Mouse (Mus musculus): ENCODE measurements around the gene 4930578G10Rik. TPM values are rescaled to one million over a fixed set of nuclear protein-coding genes. Genes with fewer than 3 reads are reported as not detected.
"Not testable (repeated sequence)": the region's sequence is repeated elsewhere in the genome, so short reads cannot be mapped to it uniquely, and the experiment has no call there.

Gene 4930578G10Rik
- total RNA-seq (2021), result 1 to 10 TPM; 1.2 to 2.0 TPM

- not testable (repeated sequence) for DNase-seq
These were observed at the start of gene 4930578G10Rik for GRCm38 (mm10) chr4:42735245-42735644. 4930578G10Rik (plus strand) TSS chr4:42735545.

GRCm38 (mm10) chr4:42756477-42756876 is 21.1 kb downstream of the 4930578G10Rik start, which contains the start of gene Ccl19:
Ccl19 (minus strand) TSS chr4:42756577.
- not testable (repeated sequence) for DNase-seq

DNA sequence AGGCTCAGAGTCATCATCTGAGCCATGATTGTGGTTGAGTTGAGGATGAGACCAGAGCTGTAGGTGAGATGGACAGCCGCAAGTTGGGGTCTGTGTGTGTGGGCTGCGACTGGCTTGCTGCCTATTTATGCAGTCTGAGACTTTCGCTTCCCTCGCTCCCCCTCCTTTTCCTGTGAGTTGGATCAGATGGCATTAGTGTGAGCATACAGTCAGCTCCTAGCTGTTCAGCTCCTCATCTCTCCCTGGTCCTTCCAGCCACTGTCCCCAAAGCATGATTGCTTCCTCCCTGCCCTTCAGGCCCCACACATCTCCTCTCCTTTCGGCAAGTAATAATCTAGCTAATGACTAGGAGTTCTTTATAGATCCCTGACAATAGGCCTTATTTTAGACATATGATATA is 38.5 kb downstream of the 4930578G10Rik start, which contains the start of gene Ccl21a:
Gene Ccl21a, minus strand, starts transcription at position 101 of the 400 bp plus-strand sequence.
- not testable (repeated sequence) for DNase-seq

DNA sequence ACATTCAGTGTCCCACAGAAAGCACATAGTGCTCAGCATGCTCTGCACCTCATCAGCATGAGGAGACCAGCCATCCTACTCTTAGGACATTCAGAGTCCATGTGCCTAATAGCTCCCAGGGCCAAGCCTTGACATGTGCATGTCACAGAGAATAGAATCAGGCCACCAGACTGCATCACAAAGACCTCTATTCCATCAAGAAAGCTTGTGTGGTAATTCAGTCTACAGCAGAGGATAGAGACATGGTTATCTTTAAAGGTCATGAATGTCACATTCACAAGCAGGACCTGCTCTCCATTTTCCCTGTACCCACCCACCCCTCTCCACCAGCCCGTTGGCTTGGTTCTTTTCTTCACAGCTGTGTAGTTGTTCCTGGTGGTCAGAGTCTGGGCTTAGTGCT is 118.4 kb downstream of the 4930578G10Rik start, which contains the start of gene Fam205a1:
Gene Fam205a1, minus strand, starts transcription at position 101 of the 400 bp plus-strand sequence.
- DNase-seq, result not testable (repeated sequence)

DNA sequence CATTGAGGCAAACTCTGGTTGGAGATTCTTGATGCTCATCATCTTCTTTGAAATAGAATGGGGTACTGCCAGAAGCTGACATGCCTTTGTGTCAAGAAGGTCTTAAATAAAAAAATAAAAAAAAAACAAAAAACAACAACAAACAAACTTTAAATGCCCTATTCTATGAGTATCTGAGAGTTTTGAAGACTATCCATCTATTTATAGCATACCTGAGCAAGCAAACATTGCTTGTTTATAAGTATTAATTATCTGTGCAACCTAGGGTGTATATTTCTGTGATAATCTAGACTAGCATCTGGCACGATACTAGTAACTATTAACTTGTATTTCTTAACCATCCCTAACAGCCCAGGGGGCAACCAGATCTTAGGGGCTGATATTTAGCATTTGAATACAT is 121.3 kb downstream of the 4930578G10Rik start, which contains the start of gene Gm12394:
Gene Gm12394, minus strand, starts transcription at position 101 of the 400 bp plus-strand sequence.
- DNase-seq, result not testable (repeated sequence)

DNA sequence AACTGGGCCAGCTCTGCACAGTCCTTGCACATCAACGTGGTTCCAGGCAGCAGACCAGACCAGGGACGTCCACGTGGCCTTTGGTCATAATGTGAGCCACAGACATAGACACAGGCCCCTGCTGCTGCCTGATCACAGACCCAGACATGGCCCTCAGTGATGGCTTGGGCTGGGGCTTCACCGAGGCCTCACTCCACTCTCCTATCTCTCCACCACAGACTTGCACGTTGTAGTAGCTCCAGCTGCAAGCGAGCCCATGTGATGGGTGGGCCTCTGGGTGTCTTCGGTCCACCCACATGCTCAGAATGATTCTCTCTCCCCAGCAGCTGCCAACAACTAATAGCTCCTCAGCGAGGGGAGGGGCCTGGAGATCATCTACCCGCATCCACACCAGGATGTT is 125.1 kb downstream of the 4930578G10Rik start:
- DNase-seq, result not testable (repeated sequence)

DNA sequence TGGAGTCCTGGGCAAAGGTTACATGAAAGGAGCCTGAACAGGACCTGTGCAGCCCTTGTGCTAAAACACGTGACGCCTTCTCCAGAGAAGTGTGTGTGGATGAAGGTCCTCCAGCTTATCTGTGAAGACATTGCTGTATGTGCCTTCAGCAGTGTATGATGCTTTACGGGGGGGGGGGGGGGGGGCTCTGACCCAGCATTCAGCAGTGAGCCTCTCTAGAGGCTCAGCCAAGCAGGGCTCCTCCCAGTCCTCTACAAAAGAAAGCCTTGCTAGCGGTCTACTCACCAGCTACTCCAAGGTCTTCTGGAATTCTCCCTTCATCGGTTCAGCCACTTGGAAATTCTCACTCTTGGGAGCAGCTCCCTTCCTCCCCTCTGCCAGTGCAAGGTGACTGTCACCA is 128.1 kb downstream of the 4930578G10Rik start:
- not testable (repeated sequence) for DNase-seq

DNA sequence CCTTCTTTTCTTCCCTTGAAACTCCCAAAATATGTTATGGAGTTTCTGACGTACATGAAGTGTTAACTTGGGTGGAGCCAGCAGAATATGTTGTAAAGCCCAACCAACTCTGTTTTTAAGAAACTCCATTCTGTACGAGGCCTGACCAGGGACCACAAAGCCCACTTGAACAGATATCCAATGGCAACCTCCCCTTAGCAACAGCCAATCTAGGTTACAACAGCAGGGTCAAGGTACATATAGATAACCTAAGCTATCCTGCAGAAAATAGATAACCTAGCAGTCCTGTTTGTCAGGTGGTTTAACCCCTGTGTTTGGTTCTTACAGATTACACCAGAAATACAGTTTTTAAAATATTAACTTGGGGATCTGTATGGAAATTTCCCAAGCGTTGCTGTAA is 132.0 kb downstream of the 4930578G10Rik start:
- DNase-seq, result no peak

GRCm38 (mm10) chr4:42868193-42868592 is 132.8 kb downstream of the 4930578G10Rik start:
- DNase-seq, result no peak

DNA sequence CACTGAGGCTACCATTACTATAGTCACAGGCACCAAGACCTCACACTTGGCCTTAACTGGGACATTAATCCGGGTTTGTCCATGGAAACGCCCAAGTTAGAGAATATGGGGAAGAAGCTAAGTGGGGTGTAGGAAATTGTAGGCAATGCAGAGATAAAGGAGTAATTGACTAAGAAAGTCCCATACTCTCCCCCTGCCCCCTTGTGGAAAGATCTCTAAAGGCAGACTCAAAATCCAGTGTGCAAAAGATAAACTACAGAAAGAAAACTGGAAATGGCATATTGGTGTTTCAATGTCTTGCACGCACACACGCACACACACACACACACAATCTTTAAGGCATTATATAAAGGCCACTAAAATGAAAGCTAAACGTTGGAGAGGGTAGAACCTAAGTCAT is 135.4 kb downstream of the 4930578G10Rik start:
- no peak for DNase-seq

- DNase-seq, result no peak
These were observed 136.8 kb downstream of the 4930578G10Rik start for GRCm38 (mm10) chr4:42872151-42872550.

DNA sequence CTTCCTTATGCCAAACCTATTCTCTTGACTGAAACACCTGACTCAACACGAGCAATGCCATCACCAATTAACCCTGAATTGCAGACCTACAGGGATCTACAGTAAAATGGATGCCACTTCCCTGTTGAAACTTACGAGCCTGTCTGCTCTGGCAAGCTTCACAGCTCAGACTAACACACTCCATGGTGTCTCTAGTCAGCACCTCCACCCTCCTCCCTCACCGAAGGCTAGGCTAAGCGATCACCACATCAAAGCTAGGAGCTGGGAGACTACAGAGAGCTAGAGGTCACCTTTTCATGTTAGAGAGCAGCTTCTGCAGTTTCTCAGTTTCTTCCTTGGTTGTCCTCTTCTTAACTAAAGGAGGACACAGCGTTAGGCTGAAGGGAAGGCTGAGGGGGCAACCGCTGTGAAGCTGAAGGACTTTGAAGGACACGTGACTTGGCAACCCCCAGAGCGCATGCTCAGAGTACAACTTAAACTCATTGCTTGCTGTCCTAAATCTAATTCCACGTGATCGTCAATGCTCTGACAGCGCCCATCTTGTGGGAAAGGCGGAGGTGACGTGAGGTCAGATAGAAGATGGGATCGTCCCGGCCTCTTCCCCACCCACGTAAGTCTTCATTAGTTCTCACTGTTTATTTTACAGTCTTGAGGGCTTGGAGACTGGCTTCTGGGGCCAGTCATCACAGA is 137.5 kb downstream of the 4930578G10Rik start:
- DNase-seq, result no peak

DNA sequence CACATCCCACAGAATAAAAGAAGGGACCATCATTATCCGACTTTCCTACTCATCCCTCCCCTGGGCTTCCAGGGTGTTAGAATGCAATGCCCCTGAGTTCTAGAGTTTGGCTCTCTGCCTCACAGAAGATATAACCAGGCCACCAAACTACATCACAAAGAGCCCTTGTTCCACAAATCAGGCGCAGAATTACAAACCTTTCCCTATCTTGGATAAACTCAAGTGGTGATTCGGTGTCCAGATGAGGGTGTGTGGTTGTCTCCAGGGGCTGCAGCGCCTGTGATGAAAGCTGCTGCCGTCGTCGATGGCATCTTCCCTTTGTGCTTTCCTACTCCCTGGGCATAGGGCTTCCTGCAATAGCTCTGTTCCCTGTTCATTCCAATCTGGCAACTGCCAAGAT is 138.8 kb downstream of the 4930578G10Rik start, which contains the start of gene Fam205c:
Gene Fam205c, minus strand, starts transcription at position 101 of the 400 bp plus-strand sequence.
- no peak for DNase-seq

DNA sequence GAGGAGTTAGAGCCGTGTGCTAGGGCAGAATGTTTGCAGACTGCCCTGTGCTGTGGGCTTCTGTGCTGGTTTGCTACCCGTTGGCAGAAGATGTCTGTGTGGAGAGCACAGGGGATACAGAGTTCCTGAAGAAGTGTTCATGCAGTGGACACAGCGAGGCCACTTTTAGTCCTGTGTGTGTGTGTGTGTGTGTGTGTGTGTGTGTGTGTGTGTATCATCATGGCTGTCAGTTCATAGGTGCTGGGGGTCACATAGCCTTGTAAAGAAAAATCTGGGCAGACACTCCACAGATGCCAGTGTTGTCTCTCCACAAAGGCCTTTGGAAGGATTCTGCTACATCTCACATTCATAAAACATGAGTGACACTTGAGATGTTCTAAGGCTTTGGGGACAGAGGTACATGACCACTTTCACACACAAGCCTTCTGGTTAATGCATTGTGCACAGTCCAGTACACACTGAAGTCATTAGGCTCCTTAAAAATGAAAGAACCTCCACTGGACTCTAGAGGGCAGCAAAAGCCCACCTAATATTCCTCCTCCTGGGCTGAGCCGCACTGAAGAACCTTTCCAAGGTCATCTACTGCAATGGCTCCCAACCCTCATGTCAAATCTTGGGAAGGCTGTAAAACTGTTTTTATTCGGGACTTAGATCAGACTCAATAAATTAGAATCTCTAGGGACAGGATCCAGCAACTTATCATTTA is 141.4 kb downstream of the 4930578G10Rik start:
- DNase-seq, result peak; percentile 25 to 41

DNA sequence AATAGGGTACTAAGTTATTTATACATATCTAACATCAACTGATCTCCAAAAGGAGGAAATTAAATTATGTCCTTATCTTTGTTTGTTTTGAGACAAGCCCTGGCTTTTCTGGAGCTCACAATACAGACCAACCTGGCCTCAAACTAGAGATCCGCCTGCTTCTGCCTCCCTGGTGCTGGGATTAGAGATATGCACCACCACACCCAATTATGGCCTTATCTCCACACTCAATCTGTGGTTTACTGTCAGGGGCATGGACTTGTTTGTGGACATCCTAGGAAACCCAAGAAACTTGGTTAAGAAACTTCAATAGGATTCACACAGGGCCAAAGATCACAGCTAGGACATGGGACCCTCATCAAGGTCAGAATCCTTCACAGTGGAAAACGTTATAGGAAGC is 142.3 kb downstream of the 4930578G10Rik start:
- DNase-seq, result no peak

GRCm38 (mm10) chr4:42879829-42880676 is 144.7 kb downstream of the 4930578G10Rik start:
- no peak for DNase-seq

DNA sequence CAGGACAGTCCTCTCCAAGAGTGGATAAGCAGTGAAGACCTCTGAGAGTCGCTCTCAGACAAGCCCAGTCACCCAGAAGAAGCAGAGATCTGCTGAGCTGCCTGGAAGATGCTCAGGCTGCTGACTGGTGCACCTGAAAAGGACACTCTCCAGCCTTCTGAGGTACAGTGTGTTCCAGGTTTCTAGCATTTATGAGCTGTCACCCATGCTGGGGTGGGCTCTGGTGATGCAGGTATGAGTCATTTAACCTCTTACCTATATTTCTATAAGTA is 145.3 kb downstream of the 4930578G10Rik start:
- DNase-seq, result no peak

- no peak for DNase-seq
These were observed 151.6 kb downstream of the 4930578G10Rik start for GRCm38 (mm10) chr4:42886926-42887325.

GRCm38 (mm10) chr4:42888806-42889205 is 153.5 kb downstream of the 4930578G10Rik start:
- no peak for DNase-seq

DNA sequence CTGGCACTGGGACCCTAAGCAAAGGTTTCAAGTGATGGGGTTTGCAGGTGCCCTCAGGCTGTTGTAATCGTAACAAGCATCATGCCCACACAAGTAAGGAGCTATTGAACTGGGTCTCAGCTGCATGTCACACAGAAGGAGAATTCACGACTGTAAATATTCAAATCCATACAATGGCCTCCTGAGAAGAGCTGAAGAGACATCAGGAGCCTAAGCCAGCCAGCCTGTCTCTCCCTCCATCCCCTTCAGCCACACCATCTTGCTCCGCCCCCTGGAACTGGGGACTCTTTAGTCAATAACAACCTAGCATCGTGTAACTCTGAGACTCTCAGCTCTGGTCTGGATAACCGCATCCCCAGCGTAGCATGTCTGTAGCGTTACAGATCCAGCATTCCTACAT is 155.8 kb downstream of the 4930578G10Rik start:
- no peak for DNase-seq

GRCm38 (mm10) chr4:42895118-42895517 is 159.8 kb downstream of the 4930578G10Rik start:
- DNase-seq, result no peak

Measured in layer of hippocampus, postnatal 36 days (tissue).